Mouse (Mus musculus) kidney, adult 2 months (tissue): ENCODE data around the gene Tmem30a.

Experiments
- CTCF ChIP-seq: fragments of 200-500 bp; conservative IDR thresholded peaks from 2 replicates; pipeline ENCODE4 v1.5.1; 2011; ENCODE audit warnings: low read depth, mild to moderate bottlenecking, control low read depth, low read length, moderate library complexity, mixed read lengths; ENCODE audit not compliant: insufficient read depth, insufficient read length
- POLR2A ChIP-seq: fragments of 200-500 bp; IDR thresholded peaks from one replicate; pipeline ENCODE4 v1.6.1; 2011; ENCODE audit warnings: low read depth, low read length, control low read depth

DNA sequence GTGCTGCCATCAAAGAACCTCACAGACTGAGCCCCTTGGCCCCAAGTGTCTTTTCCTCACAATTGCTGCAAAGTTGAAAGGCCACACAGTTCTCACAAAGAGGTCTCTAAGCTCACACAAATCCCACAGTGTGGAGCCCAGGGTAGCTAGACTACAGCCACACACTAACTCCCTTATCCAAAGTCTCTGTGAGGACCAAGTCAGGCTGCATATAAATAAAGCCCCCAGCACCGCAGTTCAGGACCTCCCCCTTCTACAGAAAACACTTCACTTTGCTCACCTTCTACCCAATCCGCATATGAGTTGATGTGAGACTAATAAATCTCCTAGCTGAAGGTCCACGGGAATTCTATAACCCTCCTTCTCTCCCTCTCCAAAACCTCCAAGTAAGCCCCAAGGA is 8.9 kb downstream of the Tmem30a start:
- TF ChIP-seq CTCF (no peak), POLR2A (no peak)
